Mouse (Mus musculus) heart, embryonic 13.5 days (tissue): ENCODE results near the gene Hgf. TPM values are rescaled to one million over a fixed set of nuclear protein-coding genes. Genes with fewer than 3 reads are reported as not detected.

Source experiments
- ATAC-seq: fragments of 200-750 bp; cut with Nextera tagmentation; 2 replicates; pipeline ENCODE4 v1.8.0; 2017; ENCODE audit warnings: moderate TSS enrichment; ENCODE audit not compliant: insufficient number of reproducible peaks, low FRiP score, low TSS enrichment; ENCODE audit errors: extremely low read depth
- H3K27ac ChIP-seq: fragments of 300-500 bp; sonication (generic); replicated peaks from 2 replicates; pipeline ENCODE4 v1.5.1; 2015; ENCODE audit warnings: moderate library complexity, mild to moderate bottlenecking, inconsistent platforms
- H3K27me3 ChIP-seq: fragments of 300-500 bp; sonication (generic); replicated peaks from 2 replicates; pipeline ENCODE4 v1.6.1; 2015; ENCODE audit warnings: mild to moderate bottlenecking, inconsistent platforms
- H3K36me3 ChIP-seq: fragments of 300-500 bp; sonication (generic); 2 replicates; pipeline ENCODE4 v1.6.1; 2015; ENCODE audit warnings: mild to moderate bottlenecking, inconsistent platforms
- H3K4me1 ChIP-seq: fragments of 300-500 bp; sonication (generic); 2 replicates; pipeline ENCODE4 v1.6.1; 2015; ENCODE audit warnings: inconsistent platforms
- H3K4me2 ChIP-seq: fragments of 300-500 bp; sonication (generic); 2 replicates; pipeline ENCODE4 v1.6.1; 2015; ENCODE audit warnings: inconsistent platforms, mild to moderate bottlenecking, moderate library complexity
- H3K4me3 ChIP-seq: fragments of 300-500 bp; sonication (generic); 2 replicates; pipeline ENCODE4 v1.5.1; 2015; ENCODE audit warnings: moderate library complexity, mild to moderate bottlenecking, inconsistent platforms
- H3K9ac ChIP-seq: fragments of 300-500 bp; sonication (generic); 2 replicates; pipeline ENCODE4 v1.6.1; 2015; ENCODE audit warnings: inconsistent platforms, mild to moderate bottlenecking, moderate library complexity
- H3K9me3 ChIP-seq: fragments of 300-500 bp; sonication (generic); 2 replicates; pipeline ENCODE4 v1.6.1; 2016; ENCODE audit warnings: inconsistent platforms
- WGBS: fragments of 180-500 bp; shearing (Covaris S2); methylation state at CpG from one replicate; pipeline ENCODE4 v1.1.7; 2015; ENCODE audit warnings: mixed read lengths; 5-methylcytosine and 5-hydroxymethylcytosine counted together
- polyA plus RNA-seq: library from polyadenylated mRNA; unstranded; fragments of >200 nt; fragmentation: Nextera tagmentation; extraction: Ambion mirVana; gene quantifications from 2 replicates; pipeline ENCODE4 v1.2.1, GENCODE M21; 2015

Hgf gene
- 1.7 and 1.8 TPM in 2 replicates for polyA plus RNA-seq

GRCm38 (mm10) chr5:16553304-16554047 is at the start of gene Hgf:
Gene Hgf (plus strand): TSS chr5:16553495.
- no peak for ATAC-seq
- Histone ChIP-seq H3K27ac (peak within 1 kb of the TSS; percentile 8), H3K27me3 (no peaks in the 10 kb centered on the region), H3K9ac (peak within 1 kb of the TSS; percentile 73), H3K4me2 (peak within 1 kb of the TSS; percentile 75), H3K36me3 (no peaks in the 10 kb centered on the region), H3K9me3 (no peaks in the 10 kb centered on the region), H3K4me1 (peaks cover 14% of the 10 kb centered on the region), H3K4me3 (peak within 1 kb of the TSS; percentile 50)
- 5% methylated on average over 16 of the region's 16 CpGs for WGBS

GRCm38 (mm10) chr5:16506702-16507350 is 46.5 kb upstream of the Hgf start:
- H3K9ac ChIP-seq: no peak overlapping the region
- no peak overlapping the region for H3K4me3 ChIP-seq
- ATAC-seq: no peak
- H3K4me2 ChIP-seq: no peak overlapping the region
- H3K9me3 ChIP-seq: no peaks in the 10 kb centered on the region; the same call in 1 of the 2 replicates
- no peak overlapping the region for H3K27ac ChIP-seq
- H3K4me1 ChIP-seq: no peaks in the 10 kb centered on the region
- no peaks in the 10 kb centered on the region for H3K27me3 ChIP-seq
- WGBS: 61% methylated on average over 4 of the region's 4 CpGs
- no peaks in the 10 kb centered on the region for H3K36me3 ChIP-seq

GRCm38 (mm10) chr5:16531619-16532277 is 21.5 kb upstream of the Hgf start:
- Histone ChIP-seq H3K4me1 (no peaks in the 10 kb centered on the region), H3K36me3 (no peaks in the 10 kb centered on the region), H3K4me2 (no peak overlapping the region), H3K27ac (no peak overlapping the region), H3K9me3 (no peaks in the 10 kb centered on the region), H3K4me3 (no peak overlapping the region), H3K9ac (no peak overlapping the region), H3K27me3 (no peaks in the 10 kb centered on the region)
- no peak for ATAC-seq
- WGBS: 76% methylated on average over 3 of the region's 3 CpGs

DNA sequence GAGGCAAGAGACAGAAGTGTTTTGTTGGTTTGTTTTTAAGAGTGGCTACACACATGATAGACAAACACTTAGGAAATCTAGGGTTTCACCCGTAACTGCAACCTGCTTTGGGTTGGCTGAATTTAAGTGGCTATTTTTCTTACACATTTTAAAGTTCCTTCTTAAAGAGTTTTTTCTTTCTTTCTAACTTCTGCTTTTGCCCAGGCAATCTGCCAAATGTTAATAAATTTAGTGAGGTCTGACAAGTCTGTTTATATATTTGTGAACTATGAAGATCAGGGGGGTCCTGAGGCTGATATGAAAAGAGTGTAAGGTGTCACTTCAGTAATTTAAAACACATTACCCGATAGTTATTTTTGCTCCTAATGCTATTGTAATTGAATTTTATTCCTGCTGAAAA is 15.2 kb upstream of the Hgf start:
- H3K4me3 ChIP-seq: no peak overlapping the region
- no peaks in the 10 kb centered on the region for H3K9me3 ChIP-seq
- no peaks in the 10 kb centered on the region for H3K4me1 ChIP-seq
- H3K27ac ChIP-seq: no peak overlapping the region
- no peak overlapping the region for H3K4me2 ChIP-seq
- H3K9ac ChIP-seq: no peak overlapping the region
- no peak for ATAC-seq
- H3K36me3 ChIP-seq: no peaks in the 10 kb centered on the region
- 59% methylated on average over 2 of the region's 2 CpGs for WGBS
- H3K27me3 ChIP-seq: no peaks in the 10 kb centered on the region

DNA sequence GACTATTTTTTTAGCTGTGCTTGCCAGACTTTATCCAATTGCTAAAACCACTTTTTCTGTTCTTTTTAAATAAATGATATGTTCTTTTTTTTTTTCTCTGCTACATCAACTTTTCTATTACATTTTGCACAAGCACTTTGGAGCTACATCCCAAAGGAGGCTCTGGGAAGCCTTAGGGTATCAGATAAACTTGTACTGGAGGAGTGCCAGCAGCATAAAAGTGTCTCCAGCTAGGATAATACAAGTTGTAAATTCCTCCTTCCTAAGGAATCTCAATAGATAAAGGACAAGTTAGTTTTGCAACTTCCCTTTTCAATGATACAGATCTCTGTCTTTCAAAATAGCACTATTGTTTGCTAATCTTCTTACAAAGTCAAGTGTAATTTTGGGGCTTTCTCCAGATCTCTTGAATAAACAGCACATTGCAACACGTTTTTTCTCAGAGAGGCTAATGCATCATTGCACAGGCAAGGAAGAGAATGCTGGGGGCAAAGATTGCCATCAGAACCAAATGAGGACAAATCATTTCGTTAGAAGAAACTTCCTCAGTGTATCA is 11.7 kb upstream of the Hgf start:
- no peak for ATAC-seq
- WGBS: 30% methylated on average over 2 of the region's 2 CpGs

GRCm38 (mm10) chr5:16547490-16547889 is 5.8 kb upstream of the Hgf start:
- Histone ChIP-seq H3K9ac (no peak overlapping the region), H3K4me3 (no peak overlapping the region), H3K36me3 (no peaks in the 10 kb centered on the region), H3K4me2 (no peak overlapping the region), H3K27ac (no peak overlapping the region), H3K27me3 (no peaks in the 10 kb centered on the region), H3K9me3 (no peaks in the 10 kb centered on the region), H3K4me1 (0 out of 2 replicates have a peak, but pooled peaks cover 2% of the 10 kb centered on the region)
- 77% methylated on average over 3 of the region's 3 CpGs for WGBS
- no peak for ATAC-seq

More for the DNA sequence above, 11.7 kb upstream of the Hgf start:
- Histone ChIP-seq H3K9me3 (no peaks in the 10 kb centered on the region), H3K27me3 (no peaks in the 10 kb centered on the region), H3K9ac (no peak overlapping the region), H3K4me3 (no peak overlapping the region), H3K36me3 (no peaks in the 10 kb centered on the region), H3K4me1 (no peaks in the 10 kb centered on the region), H3K27ac (no peak overlapping the region), H3K4me2 (no peak overlapping the region)

DNA sequence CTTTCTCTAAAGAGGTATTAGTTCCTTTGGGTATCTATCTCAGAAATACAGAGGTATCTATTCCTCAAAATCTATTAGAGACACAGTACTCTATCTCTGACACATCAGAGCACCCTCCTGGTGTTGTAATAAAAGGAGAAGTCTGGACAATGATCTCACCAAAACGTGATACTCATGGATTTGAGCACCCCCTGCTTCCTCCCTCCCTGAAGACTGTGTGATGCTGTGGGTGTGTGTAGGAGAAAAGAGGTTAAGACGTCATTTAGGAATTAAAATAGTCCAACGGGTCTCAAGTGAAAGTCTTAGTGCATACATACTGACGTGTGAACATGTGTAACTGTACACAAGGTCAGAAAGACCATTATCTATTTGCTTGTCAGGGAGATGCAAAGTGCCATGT is 648 bp upstream of the Hgf start:
- peak overlapping the region; percentile 75 for H3K4me2 ChIP-seq

DNA sequence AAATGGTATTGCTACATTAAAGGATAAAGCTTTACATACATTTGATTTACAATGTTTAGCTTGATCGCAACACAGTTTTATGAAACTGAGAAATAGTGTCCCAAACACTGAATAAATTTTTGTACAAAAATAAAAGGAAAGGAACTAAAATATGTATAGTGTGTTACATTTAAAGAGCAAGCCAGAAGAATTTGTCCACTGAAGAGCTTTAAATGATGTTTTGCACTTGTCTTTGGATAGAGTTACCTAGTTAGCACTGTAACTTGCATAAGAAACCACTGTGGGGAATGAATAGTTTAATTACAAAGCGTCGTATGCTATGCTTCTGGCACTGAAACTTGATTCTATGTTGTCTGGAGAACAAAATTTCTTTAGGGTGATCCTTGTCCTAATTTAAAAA is 7.0 kb downstream of the Hgf start:
- no peak overlapping the region for H3K27ac ChIP-seq
- WGBS: 83% methylated on average over 3 of the region's 3 CpGs
- no peak overlapping the region for H3K4me2 ChIP-seq
- no peaks in the 10 kb centered on the region for H3K36me3 ChIP-seq
- no peaks in the 10 kb centered on the region for H3K4me1 ChIP-seq
- ATAC-seq: no peak
- no peaks in the 10 kb centered on the region for H3K9me3 ChIP-seq
- H3K9ac ChIP-seq: no peak overlapping the region
- H3K4me3 ChIP-seq: no peak overlapping the region
- no peaks in the 10 kb centered on the region for H3K27me3 ChIP-seq

More for the DNA sequence above, 648 bp upstream of the Hgf start:
- no peaks in the 10 kb centered on the region for H3K9me3 ChIP-seq
- H3K36me3 ChIP-seq: no peaks in the 10 kb centered on the region
- no peak overlapping the region for H3K27ac ChIP-seq
- WGBS: 51% methylated on average over 4 of the region's 4 CpGs
- no peak overlapping the region for H3K4me3 ChIP-seq
- no peaks in the 10 kb centered on the region for H3K27me3 ChIP-seq
- H3K4me1 ChIP-seq: peaks cover 14% of the 10 kb centered on the region
- no peak for ATAC-seq
- H3K9ac ChIP-seq: no peak overlapping the region

DNA sequence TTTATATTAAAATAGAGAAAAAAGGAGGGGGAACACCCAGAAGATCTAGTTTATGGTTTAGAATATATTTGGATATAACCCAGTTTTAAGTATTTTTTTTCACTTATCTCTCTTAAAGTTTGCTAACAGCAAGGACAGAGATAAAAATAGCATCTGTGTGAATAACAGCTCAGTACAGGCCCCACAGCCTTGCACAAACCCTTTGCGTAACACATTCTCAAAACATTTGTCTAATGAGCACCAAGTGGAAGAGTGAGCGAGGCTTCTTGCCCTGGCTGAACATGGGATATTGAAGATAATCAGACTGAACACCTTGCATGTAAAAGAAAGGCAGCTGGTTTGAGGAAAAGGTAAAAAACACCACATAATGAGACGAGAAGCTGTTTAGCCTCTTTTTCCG is 15.7 kb downstream of the Hgf start:
- H3K4me3 ChIP-seq: no peak overlapping the region
- ATAC-seq: no peak
- WGBS: 61% methylated on average over 4 of the region's 4 CpGs

GRCm38 (mm10) chr5:16577882-16578742 is 24.8 kb downstream of the Hgf start:
- H3K27me3 ChIP-seq: no peaks in the 10 kb centered on the region
- H3K27ac ChIP-seq: no peak overlapping the region
- no peaks in the 10 kb centered on the region for H3K9me3 ChIP-seq
- no peak overlapping the region for H3K4me3 ChIP-seq
- no peaks in the 10 kb centered on the region for H3K4me1 ChIP-seq
- ATAC-seq: no peak
- no peak overlapping the region for H3K4me2 ChIP-seq
- no peaks in the 10 kb centered on the region for H3K36me3 ChIP-seq
- H3K9ac ChIP-seq: no peak overlapping the region
- WGBS: 68% methylated on average over 14 of the region's 14 CpGs

More for the DNA sequence above, 15.7 kb downstream of the Hgf start:
- Histone ChIP-seq H3K4me2 (no peak overlapping the region), H3K27ac (no peak overlapping the region), H3K4me1 (peaks cover 3% of the 10 kb centered on the region; the same call in 1 of the 2 replicates), H3K36me3 (peaks cover 3% of the 10 kb centered on the region; the same call in 1 of the 2 replicates), H3K27me3 (no peaks in the 10 kb centered on the region), H3K9me3 (no peaks in the 10 kb centered on the region), H3K9ac (no peak overlapping the region)
